Mouse (Mus musculus) spleen, postnatal 4 days (tissue): ENCODE data around the gene Sec22a.

ENCODE experiments used
- DNase-seq, 2 experiments: peaks; one replicate each; pipeline ENCODE4 v3.0.0; 2022; ENCODE audit warnings: low spot score in 2 of 2

The Sec22a gene

DNA sequence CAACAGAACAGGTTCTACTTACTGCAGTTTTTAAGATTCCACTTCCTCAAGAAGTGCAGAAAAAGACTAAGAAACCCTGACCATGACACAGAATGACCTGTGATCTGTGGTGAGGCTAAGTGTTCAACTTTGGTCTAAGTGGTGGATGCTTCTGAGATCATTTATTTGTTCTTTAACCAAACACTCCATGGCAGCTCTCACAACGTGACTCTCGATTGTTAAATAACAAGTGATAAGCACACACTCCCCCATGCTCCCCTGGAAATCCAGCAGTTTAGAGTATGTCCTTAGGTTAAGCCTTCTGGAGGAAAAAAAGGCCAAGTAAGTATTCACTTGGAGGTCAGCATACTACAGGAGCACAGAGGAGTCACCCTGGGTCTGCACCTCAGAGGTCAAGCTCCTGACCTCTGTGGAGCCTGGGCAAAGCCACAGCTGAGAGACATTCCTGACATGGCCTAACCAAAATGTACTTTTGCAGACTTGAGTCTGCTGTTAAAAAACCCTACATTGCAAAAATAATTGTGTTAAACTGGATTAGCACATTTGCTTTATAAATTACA, 53.1 kb downstream of the Sec22a start:
- peak in 1 of 2 experiments; percentile 29 for DNase-seq

GRCm38 (mm10) chr16:35309634-35310033, 54.1 kb downstream of the Sec22a start:
- DNase-seq: peak in 1 of 2 experiments; percentile 32

DNA sequence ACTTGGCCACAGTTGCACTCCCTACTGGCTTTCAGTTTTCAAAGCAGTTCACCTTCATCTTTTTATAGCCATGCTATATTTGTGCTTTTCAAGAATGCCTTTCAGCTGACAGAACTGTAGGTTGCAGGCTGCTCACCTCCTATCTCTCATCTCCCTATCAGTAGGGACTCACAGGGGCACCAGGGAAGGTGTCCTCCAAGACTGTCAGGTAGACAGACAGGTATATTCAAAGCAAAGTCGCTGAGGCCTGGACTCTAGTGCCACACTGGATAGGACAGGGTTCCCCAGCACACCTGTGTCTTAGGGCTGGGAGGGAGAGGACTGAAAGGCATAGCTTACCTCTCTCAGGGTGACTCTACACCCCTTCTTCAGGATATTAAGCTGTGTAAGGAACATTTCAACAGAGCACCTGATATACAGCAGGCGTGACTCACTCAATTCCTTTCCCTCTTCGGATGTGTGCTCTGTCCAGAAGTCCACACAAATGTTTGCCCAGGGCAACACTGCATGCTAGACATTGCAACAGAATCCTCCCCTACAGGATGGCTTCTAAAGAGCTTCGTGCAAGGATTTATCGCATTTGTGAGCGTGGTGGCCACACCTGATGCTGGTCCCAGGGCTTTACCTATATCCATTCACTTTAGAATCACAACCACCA, 55.1 kb downstream of the Sec22a start:
- no peak for DNase-seq

DNA sequence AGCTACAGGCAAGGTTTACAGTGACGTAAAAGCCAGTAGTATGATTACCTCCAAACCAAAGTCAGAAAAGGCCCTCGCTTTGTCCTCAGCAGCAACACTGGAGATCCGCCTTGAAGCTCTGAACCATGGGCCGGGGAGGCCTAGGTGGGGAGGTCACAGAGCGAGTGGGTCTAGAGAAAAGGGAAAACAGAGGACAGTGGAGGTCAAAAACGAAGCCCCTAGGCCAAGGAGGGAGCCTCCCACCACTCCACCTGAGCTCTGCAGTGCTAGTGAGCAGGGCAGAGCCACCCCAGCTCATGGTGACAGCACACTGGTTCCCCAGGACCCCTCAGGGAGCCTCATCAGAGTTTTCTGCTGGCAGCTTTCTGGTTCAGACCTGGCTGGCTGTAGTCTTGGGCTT, 55.7 kb downstream of the Sec22a start:
- no peak for DNase-seq

GRCm38 (mm10) chr16:35307331-35307730, 56.4 kb downstream of the Sec22a start:
- no peak for DNase-seq

- DNase-seq: no peak
These were observed 57.1 kb downstream of the Sec22a start for GRCm38 (mm10) chr16:35306631-35307030.

DNA sequence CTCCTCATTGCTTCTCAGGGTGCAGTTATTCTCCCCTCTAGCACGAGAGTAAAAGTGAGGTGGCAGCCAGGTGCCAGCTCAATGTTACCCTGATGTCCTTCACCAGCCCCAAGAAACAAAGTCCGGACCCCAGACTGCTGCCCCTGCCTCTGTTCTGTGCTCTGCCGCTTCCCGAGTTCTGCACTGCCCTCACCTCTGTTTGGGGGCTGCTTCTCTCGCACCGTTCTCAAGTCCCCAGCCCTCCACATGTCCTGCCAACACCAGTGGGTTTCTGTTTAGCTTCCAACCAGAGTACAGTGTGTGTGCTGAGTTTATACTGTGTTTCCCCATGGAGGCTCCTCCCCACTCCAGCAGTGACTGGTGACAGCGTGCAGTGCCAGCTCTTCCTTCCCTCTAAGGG, 58.5 kb downstream of the Sec22a start:
- no peak for DNase-seq

DNA sequence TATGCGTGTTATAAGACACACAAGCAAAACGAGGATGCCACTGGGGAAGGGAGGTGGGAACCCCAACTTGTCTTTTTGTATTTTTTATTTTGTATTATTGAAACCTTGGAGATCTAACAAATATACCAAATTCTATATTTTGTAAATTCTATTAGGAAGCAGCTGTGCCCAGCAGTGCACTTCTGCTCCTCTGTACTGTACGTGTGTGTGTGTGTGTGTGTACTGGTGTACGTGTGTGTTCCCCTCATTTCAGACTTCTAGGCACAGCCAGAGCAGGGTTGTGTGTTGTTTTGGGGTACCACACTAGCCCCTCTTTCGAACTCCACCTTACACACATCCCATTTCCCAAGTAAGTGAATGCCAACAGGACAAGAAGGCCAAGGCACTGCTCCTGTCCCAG, 59.3 kb downstream of the Sec22a start:
- DNase-seq: no peak

DNA sequence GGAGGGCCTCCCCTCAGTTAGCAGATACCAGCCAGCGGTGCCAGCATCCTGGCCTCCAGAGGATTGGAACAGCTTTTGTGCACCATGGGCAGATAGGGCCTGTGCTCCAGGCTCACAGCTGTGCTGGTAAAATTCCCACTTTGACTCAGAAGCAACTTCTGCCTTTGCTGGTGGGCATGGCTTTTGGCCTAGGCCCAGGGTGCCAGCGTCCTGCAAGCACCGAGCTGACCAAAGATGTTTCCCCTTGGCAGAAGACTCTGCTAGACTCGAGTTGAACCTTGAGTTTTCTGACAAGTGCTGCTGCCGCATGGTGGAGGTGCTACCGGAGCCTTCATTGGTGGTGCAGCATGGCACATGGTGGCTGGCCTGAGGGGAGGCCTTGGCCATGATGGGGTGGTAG, 60.0 kb downstream of the Sec22a start:
- DNase-seq: no peak

- DNase-seq: no peak
These were observed 61.1 kb downstream of the Sec22a start for GRCm38 (mm10) chr16:35302441-35303280.

DNA sequence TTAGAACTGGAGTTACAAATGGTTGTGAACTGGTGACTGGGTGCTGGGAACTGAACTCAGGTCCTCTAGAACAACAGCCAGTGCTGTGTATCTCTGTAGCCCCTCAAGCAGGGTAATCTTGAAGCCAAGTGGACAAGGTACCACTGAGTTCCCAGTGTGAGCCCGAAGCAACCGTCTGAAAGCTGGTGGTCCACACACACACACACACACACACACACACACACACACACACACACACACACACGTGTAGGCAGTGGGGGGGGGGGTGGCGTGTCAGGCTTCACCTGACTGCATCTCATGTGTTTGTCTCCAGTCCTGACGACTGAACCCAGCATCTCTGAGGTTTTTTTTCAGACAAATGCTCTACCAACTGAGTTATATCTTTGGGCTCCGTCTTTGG, 63.6 kb downstream of the Sec22a start:
- no peak for DNase-seq

- DNase-seq: no peak
These were observed 65.9 kb downstream of the Sec22a start for GRCm38 (mm10) chr16:35297786-35298185.

- no peak for DNase-seq
These were observed 76.5 kb downstream of the Sec22a start for GRCm38 (mm10) chr16:35287244-35287643.

DNA sequence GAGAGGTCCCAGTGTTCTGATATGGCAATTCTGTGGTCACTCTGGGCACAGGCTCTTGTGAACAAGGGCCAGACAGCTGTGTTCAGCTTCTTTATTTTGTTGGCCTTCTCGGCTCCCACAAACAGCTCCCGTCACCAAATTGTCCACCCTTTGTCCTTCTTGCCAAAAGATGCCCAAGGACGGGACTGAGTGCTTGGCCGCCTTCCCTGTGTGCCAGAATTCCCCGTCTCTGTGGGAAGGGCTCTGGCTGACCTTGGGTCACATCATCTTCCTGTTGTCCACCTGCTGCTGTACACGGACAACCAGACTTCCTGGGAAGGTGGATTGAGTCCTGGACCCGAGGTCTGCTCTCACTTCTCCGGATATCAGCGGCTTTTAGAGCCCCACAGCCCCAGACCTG, 77.9 kb downstream of the Sec22a start:
- DNase-seq: no peak

- DNase-seq: no peak
These were observed 81.3 kb downstream of the Sec22a start for GRCm38 (mm10) chr16:35282456-35282855.

- DNase-seq: no peak
These were observed 85.6 kb downstream of the Sec22a start for GRCm38 (mm10) chr16:35278166-35278565.

DNA sequence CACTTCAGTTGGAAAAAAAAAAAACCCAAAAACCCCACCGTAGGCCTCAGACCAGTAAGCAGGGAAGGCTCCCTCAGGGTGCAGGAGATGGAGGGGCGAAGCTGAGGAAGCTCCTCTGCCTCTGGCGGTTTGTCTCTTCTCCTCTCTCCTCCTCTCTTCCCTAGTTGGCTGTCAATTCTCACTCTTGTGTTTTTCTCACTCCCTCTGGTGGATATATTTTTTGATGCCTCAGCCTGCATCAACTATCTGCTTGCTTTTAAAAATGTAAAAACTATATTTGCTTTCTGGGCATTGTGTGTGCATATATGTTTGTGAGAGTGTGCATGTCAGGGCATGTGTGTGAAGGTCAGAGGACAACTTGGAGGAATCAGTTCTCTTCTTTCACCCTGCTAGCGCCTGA, 91.3 kb downstream of the Sec22a start:
- no peak for DNase-seq

DNA sequence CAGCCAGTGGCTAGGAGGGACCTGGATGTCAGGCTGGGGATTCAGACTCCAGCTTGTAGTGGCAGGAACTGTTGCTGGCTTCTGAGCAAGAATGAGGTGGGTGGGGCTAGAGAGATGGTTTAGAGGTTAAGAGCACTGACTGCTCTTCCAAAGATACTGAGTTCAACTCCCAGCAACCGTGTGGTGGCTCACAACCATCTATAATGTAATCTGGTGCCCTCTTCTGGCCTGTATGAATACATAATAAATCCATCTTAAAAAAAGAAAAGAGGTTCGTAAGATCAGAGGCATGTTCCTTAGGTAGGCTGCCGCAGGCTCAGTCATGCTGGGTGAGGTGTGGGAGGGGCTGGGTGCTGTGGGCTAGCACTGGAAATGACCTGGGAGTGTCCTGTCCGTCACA, 92.1 kb downstream of the Sec22a start:
- no peak for DNase-seq

- DNase-seq: no peak
These were observed 92.8 kb downstream of the Sec22a start for GRCm38 (mm10) chr16:35270945-35271344.

GRCm38 (mm10) chr16:35270353-35270934, 93.3 kb downstream of the Sec22a start:
- DNase-seq: peak; percentile 63 to 86
